Mouse (Mus musculus) spleen, adult 18-20 months (tissue): ENCODE measurements around the gene Ptprn.
"Not testable (repeated sequence)": the region's sequence is repeated elsewhere in the genome, so short reads cannot be mapped to it uniquely, and the experiment has no call there.

ENCODE experiments used
- DNase-seq, 2 experiments: peaks; one replicate each; pipeline ENCODE4 v3.0.0; 2022; ENCODE audit warnings: mixed read lengths in 2 of 2

Gene Ptprn

DNA sequence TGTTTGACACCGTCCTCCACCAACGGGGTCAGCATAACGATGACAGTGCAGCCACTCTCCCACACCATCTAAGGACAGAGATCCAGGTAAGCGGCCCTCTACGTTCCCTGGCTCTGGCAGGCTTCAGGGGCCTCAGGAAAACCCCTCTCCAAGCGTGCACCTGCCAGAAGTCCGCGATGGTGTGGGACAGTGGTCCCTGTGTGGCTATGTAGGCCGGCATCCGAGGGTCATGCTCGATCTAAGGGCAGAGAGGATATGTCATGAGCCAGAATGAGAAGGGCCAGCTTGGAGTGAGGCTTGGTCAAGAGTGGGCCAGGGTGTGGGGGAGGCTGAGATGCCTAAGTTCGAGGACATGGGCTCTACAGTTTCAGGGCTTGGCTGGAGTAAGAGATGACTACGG, 12.0 kb downstream of the Ptprn start:
- no peak for DNase-seq

- DNase-seq = peak; percentile 84 to 86
Observed at GRCm38 (mm10) chr1:75251112-75251970, 13.0 kb downstream of the Ptprn start.

GRCm38 (mm10) chr1:75250498-75250897, 13.8 kb downstream of the Ptprn start:
- DNase-seq = no peak

DNA sequence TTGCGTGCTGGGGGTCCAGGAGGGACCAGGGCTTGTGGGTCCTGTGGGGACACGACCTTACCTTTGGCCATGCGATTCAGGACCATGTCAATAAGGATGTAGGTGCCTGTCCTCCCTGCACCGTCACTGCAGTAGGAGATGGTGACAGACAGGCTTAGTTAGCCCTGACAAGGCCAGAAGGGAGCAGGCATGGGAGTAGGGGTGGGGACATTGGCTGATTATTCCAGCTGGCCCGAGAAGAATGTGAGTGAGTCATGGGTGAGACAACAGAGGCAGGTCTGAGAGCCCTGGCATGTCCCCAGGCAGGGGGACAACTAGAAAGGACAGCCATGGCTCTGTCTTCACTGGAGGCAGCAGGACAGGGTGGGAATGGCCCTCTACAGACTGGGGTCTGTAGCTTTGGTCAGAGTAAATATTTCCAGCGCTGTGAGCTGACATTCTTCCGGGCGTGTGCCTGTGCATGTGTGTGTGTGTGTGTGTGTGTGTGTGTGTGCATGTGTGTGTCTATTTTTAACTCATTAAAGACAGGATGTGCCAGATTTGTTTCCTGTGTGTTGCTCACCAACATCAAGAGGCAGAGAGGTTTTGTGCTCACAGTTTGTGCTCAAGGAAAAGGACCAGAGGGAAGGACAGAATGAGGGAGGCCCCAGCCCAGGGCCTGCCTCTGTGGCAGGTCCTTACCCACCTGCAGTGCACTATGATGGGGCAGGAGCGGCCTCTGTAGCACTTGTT, 16.1 kb downstream of the Ptprn start:
- DNase-seq = no peak

DNA sequence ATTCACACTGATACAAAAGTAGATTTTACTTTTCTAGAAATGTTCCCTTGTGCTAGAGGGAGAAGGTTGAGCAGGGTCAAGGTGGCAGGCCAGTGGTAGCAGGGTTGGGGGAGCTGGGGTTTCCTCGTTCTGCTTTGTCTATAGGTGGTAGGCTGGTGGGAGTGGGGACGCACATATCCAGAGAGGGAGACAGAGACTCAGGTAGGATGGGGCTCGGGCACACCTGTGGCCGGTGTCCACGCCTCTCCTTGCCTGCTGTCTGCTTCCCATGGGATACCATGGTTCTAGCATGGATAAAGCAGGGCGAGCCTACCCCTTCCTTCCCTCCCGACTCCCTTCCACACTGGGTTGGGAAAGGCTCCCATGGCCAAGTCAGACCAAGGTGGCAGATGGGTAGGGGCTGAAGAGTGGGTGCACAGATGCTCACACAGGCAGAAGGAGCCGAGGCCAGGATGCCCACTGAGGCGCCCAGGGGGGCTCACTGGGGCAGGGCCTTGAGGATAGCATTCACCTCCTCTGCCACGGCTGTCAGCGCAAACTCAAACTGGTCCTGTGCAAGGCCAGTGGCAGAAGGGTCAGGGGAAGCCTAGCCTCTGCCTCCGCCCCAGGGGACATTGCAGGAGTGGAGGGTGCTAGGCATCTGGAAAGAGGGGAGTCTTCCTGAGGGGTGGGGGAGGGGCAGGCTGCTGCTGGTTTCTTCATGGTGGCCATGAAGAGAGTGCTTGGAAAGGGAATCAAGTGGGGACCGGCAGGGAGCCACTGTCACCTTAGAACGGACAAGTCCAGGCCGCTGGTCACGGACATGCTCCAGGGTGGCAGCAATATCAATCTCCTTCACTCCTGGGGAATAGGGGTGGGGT, 17.0 kb downstream of the Ptprn start:
- no peak for DNase-seq

DNA sequence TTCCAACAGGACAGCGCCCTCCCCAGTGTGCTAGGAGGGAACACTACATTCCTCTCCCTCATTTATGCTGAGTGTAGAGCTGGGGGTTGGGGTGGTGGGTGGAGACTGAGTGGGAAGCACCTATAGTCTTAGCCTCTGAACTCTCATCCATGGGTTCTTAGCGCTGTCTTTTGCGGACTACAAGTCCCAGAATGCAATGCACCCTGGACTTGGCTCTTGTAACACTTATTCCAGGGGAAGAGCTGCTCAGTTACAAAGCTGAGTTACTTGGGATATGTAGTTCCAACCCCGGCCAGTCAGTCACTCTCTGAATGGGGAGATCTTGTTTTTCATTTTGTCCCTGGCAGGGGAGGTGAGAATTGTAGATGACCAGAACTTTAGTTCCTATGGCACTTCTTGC, 19.5 kb downstream of the Ptprn start:
- no peak for DNase-seq

GRCm38 (mm10) chr1:75244175-75244826, 20.0 kb downstream of the Ptprn start:
- no peak for DNase-seq

- DNase-seq = no peak
Observed at GRCm38 (mm10) chr1:75243411-75243810, 20.9 kb downstream of the Ptprn start.

DNA sequence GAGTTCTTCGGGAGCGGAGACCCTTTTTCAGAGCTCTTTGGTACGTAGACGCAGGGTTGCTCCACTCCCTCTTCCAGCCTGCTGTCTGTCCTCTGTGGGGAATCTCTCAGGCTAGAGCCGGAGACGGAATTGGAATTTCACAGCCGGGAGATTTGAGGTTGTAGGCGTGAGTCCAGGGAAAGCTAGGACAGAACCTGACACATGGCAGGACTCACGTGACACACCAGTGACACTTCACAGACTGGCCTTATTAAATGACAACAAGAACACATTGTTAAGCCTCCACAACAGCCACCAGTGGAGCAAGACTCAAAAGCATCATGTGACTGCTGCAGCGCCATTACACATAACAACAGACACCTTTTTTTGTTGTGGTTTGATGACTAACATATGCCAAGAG, 24.7 kb downstream of the Ptprn start:
- DNase-seq = no peak

DNA sequence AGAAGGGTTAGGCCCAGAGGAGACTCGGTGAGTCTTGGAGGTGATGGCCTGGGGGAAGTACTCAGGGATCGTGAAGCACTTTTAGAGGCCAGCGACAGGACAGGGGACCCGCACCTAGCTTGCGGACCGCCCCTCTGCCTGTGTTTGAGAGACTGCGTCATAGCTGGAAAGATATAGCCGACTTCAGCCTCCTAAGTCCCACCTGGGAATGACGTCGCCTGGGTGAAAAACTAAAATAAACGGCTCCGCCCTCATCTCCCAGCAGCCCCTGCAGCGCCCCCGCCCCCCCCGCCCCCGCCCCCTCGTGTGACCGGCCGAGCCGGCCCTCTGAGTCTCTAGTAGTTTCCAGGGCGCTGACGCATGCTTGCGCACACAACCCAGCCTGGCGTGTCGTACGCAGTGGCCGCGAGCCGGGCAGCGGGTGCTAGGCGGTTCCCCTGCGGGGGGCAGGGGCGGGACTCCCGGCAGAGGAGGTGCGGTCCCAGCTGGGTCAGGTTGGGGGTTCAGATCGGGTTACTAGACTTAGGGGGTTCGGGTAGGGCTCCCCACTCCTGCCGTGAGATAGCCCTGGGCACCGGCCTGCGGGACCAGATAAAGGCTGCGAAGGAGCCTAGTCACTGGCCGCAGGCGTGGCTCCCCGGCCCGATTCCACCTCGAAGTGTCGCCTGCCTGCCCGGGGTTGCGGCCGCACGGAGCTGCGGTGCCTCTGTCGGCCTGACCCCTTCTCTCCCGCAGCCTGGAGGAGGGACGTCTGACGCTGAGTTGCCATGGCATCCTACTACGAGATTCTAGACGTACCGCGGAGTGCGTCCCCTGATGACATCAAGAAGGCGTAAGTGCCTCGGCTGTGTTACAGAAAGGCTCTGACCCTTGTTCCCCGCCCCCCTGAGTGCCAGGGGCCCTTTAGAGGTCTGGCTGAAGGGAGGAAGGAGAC, 27.9 kb downstream of the Ptprn start, which contains the start of gene Dnajb2:
Dnajb2 (plus strand) TSS at position 290 of the 934 bp plus-strand sequence.
- DNase-seq = peak; percentile 80 to 85

DNA sequence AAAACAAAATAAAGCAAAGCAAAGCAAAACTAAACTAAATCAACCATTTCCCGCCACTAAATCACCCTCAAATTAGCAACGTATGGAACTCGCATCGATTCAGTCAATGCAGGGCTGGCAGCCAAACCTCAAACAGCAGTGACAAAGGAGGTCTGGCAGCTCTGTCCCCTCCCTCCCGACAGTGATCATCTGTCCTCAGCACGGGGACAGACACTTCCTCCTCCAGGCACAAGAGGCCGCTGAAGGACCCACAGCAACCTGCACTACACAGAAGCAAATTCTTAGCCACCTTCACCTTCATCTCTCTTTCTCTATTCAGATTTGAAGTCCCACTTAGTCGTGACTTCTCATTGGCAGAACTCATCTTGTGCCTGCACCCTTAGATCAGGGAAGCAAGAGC, 29.7 kb downstream of the Ptprn start:
- peak; percentile 63 to 66 for DNase-seq

DNA sequence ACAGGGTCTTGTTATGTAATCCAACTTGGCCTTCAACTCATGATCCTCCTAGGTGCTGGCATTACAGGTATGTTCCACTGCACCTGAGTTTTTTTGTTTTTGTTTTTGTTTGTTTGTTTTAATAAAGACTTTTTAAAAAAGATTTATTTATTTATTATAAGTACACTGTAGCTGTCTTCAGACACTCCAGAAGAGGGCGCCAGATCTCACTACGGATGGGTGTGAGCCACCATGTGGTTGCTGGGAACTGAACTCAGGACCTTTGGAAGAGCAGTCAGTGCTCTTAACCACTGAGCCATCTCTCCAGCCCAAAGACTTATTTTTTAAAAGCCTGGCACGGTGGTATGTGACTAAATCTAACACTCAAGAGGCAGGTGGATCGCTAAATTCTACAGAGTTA, 31.8 kb downstream of the Ptprn start:
- not testable (repeated sequence) for DNase-seq

DNA sequence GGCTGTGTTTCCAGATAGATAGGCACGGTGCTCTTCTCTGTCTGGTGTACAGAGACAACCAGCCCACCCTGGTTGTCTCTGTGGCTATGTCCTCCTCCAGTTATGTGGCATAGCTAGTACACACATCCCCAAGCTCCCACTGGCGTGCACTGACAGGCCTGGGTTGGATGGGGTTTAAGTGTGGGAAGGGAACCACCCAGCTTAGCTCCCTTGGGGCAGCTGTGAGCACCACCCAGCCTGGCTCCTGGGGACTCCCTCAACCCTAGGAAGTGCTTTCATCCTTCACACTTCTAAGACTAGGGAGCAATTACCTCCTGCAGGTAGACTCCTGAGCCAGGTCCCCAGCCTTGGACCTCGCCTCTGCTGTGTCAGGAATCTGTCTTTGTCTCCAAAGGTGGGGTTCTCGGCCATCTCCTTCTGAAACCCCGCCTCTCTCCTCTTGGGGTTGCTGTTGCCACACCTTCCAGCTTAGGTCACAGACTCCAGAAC, 32.6 kb downstream of the Ptprn start, which contains the start of gene A630095N17Rik:
A630095N17Rik (minus strand) TSS at position 439 of the 489 bp plus-strand sequence.
- DNase-seq = no peak

GRCm38 (mm10) chr1:75231224-75231623, 33.1 kb downstream of the Ptprn start:
- DNase-seq = no peak

DNA sequence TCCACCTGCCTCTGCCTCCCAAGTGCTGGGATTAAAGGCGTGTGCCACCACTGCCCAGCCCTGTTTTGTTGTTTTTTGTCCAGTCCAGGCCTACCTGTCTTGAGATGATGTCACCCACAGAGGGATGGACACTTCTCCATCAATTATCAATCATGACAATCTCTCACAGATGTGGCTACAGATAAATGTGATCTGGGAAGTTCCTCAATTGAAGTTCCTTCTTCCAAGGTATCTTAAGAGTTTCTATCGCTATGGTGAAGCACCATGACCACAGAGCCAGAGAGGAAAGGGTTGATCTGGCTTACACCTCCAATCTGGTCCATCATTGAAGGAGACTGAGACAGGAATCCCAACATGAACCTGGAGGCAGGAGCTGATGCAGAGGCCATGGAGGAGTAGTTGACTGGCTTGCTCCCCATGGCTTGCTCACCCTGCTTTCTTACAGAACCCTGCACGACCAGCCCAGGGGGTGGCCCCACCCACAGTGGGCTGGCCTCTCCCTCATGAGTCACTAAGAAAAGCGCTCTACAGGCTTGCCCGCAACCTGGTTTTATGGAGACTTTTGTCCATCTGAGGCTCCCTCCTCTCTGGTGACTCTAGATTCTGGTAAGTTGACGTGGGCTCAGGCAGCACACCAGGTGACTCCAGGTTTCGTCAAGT, 33.8 kb downstream of the Ptprn start:
- no peak for DNase-seq

DNA sequence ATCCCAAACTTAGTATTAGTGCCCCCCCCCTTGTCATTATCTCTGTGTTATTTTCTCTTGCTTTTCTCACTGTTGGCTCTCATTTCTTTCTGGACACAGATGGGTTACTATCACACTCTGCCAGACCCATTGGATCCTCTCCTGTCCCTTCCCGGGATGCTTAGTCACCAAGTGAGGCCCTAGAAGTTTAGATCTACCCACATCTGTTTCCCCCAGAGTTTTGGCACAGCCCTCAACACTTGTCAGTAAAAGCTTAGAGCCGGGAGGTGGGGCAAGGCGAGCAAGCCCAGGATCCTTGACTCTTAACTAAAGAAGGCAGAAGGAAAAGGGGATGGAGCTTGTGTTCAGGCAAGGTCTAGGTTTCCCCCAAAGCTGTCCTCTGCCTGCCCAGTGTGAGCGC, 35.1 kb downstream of the Ptprn start:
- no peak for DNase-seq

- DNase-seq = no peak
Observed at GRCm38 (mm10) chr1:75227653-75228052, 36.6 kb downstream of the Ptprn start.

DNA sequence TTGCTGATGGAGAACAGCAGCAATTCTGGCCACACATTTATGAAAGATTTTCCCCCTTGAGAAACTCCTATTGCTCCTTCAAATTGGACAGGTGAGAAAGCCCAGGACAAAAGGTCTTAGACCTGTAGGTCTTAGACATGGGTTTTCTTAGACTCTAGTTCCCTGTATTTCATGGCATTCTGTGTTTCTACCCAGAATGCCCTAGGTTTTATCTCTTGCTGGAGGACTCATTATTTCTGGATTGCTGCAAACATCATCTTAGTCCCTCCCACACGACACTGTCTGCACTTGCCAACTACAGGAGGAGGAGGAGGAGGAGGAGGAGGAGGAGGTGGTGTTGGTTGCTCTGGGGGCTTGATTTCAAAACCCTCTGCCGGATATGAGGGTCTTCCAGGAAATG, 38.2 kb downstream of the Ptprn start:
- DNase-seq = no peak

- no peak for DNase-seq
Observed at GRCm38 (mm10) chr1:75225473-75225872, 38.8 kb downstream of the Ptprn start.

DNA sequence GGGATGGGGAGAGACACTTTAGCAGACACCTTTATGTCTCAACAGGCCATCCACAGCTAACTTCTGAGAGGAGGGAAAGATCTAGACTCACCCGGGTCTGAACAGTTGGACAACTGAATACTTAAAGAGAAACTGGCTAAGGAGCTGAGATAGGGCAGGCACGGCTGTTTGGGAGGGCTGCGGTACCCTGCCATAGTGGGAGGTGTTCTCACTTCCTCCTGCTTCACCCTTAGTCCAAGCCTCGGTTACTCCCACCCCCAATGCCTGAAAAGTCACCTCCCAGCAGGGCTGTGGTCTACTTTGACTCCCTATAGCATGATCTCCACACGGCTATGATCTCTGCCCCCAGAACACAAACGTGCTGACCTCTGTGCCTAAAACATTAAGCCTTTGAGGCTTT, 40.8 kb downstream of the Ptprn start:
- no peak for DNase-seq

GRCm38 (mm10) chr1:75222926-75223325, 41.4 kb downstream of the Ptprn start:
- DNase-seq = no peak
